Mouse (Mus musculus) erythroblast, embryonic 14.5 days (primary cell): ENCODE results near the gene Ikzf3. TPM values are rescaled to one million over a fixed set of nuclear protein-coding genes. Genes with fewer than 3 reads are reported as not detected.

ENCODE experiments used
- H3K27me3 ChIP-seq: 2 replicates; pipeline ENCODE4 v1.6.1; 2012; ENCODE audit warnings: inconsistent platforms; ENCODE audit not compliant: control insufficient read depth
- H3K36me3 ChIP-seq: 2 replicates; pipeline ENCODE4 v1.6.1; 2012; ENCODE audit warnings: mild to moderate bottlenecking, inconsistent platforms; ENCODE audit not compliant: control insufficient read depth
- H3K4me1 ChIP-seq: 2 replicates; pipeline ENCODE4 v1.6.1; 2012; ENCODE audit warnings: inconsistent platforms; ENCODE audit not compliant: control insufficient read depth
- H3K4me3 ChIP-seq: replicated peaks from 2 replicates; pipeline ENCODE3; 2012; ENCODE audit warnings: moderate library complexity, mild to moderate bottlenecking, inconsistent platforms
- H3K9me3 ChIP-seq: 2 replicates; pipeline ENCODE4 v1.6.1; 2012; ENCODE audit warnings: low read length, inconsistent platforms, mixed read lengths; ENCODE audit not compliant: control insufficient read depth
- GATA1 ChIP-seq: IDR thresholded peaks from 2 replicates; pipeline ENCODE4 v1.6.1; 2012; ENCODE audit warnings: low read length, inconsistent platforms, mixed read lengths
- TAL1 ChIP-seq: IDR thresholded peaks from 3 replicates; pipeline ENCODE4 v1.6.1; 2012; ENCODE audit warnings: low read length, inconsistent platforms, mixed read lengths
- polyA plus RNA-seq: library from polyadenylated mRNA; stranded (reverse); fragments of >175 nt; gene quantifications from 2 replicates; pipeline ENCODE4 v1.2.3, GENCODE M21; 2012

The Ikzf3 gene
- polyA plus RNA-seq, 1 experiment, result not detected

DNA sequence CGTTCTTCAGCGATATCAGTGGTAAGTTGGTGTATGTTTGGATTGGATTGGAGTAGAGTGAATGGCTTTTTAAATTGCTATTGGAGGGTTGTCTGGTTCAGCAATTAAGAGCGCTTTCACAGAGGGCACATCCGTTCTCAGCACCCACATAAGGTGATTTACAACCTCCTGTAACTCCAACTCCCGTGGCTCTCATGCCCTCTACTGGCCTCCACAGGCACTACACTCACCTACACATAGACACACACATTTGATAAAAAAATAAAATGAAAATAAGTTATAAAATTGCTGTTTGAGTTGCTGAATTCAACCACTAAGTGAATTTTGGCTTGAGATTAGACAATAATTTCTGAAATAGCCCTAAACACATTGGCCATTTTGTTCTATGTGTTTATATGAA, 5.5 kb downstream of the Ikzf3 start:
- no peak overlapping the region for H3K4me3 ChIP-seq
- TF ChIP-seq GATA1, result no peak
- no peak for TF ChIP-seq TAL1
- H3K27me3 ChIP-seq, result peaks cover 47% of the 10 kb centered on the region
- H3K36me3 ChIP-seq, result no peaks in the 10 kb centered on the region
- peaks cover 12% of the 10 kb centered on the region for H3K9me3 ChIP-seq
- no peaks in the 10 kb centered on the region for H3K4me1 ChIP-seq

GRCm38 (mm10) chr11:98537480-98538034, 8.3 kb downstream of the Ikzf3 start:
- Histone ChIP-seq H3K9me3 (peaks cover 12% of the 10 kb centered on the region), H3K4me3 (no peak overlapping the region), H3K36me3 (no peaks in the 10 kb centered on the region), H3K4me1 (no peaks in the 10 kb centered on the region), H3K27me3 (peaks cover 22% of the 10 kb centered on the region)
- no peak for TF ChIP-seq GATA1
- TF ChIP-seq TAL1, result no peak

DNA sequence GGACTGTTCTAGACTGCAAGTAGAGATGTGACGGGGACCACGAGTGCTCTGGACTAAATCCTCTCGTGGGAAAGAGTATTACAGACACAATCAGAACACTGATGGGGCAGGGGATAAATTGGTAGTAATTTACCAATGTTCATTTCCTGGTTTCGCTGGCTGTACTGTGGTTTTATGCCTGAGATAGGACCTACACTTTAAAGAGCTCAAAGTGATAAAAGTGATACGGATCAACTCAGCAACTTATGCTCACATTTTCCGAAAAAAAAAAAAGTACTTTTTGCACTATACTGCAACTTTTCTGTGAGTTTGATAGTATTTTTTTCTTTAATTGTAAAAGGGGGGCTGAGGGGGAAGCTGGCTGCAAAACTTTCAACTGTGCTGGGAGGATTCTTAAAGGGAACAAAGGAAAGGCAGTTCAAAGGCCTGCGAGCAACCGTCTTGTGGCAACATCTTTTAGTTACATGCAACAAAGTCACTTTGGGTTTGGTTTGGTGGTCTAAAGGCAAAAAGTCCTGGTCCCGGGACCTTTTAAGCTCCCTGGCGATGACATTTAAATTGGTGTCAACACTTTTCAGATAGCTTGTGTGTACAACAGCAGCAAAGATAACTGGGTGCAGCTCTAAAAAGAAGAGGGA, 18.9 kb downstream of the Ikzf3 start:
- Histone ChIP-seq H3K4me3 (no peak overlapping the region), H3K4me1 (no peaks in the 10 kb centered on the region), H3K36me3 (no peaks in the 10 kb centered on the region), H3K27me3 (peaks cover 3% of the 10 kb centered on the region), H3K9me3 (no peaks in the 10 kb centered on the region)
- TF ChIP-seq GATA1 (no peak), TAL1 (no peak)

DNA sequence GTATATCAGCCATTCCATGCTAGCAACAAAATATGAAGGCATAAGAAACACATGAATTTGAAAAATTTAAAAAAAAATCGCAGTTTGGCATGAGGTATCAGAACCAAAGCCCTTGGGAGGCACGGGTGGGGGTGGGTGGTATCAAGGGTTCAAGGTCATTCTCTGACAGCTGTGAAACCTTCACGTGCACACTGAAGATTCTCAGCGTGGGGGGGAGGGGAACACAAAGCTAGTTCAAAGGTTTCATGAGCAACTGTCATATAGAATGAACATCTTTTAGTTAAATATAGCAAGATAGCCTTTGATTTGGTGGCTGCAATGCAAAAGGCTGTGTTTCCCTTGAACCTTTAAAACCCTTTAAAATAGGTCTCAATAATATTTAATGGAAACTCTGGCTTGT, 20.7 kb downstream of the Ikzf3 start:
- TF ChIP-seq GATA1 (no peak), TAL1 (no peak)
- Histone ChIP-seq H3K9me3 (no peaks in the 10 kb centered on the region), H3K36me3 (no peaks in the 10 kb centered on the region), H3K4me3 (no peak overlapping the region), H3K4me1 (no peaks in the 10 kb centered on the region), H3K27me3 (peaks cover 3% of the 10 kb centered on the region)

DNA sequence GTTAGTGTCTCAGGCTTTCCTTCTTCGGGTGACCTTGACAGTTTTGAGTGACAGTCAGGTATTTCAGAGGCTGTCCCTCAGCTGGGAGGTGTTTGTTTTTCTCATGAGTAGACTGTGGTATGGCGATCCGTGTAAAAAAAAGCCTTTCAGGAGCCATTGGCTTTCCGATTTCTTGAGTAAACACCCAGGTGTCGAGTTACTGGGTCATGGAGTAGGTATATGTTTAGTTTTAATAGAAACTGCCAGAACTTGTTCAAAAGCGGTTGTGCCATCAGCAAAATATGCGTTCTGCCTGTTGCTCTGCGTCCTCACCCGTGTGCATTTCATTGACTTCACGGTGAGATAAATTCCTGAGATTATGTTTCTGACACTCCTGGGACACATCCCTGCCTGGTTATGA, 25.4 kb downstream of the Ikzf3 start:
- Histone ChIP-seq H3K4me1 (no peaks in the 10 kb centered on the region), H3K36me3 (no peaks in the 10 kb centered on the region), H3K4me3 (no peak overlapping the region), H3K9me3 (no peaks in the 10 kb centered on the region), H3K27me3 (no peaks in the 10 kb centered on the region; the same call in 1 of the 2 replicates)
- TF ChIP-seq GATA1 (no peak), TAL1 (no peak)

- H3K27me3 ChIP-seq, result no peaks in the 10 kb centered on the region
- H3K9me3 ChIP-seq, result no peaks in the 10 kb centered on the region
- no peak for TF ChIP-seq TAL1
- no peak for TF ChIP-seq GATA1
- no peaks in the 10 kb centered on the region for H3K4me1 ChIP-seq
- H3K4me3 ChIP-seq, result no peak overlapping the region
- no peaks in the 10 kb centered on the region for H3K36me3 ChIP-seq
These were observed 32.4 kb downstream of the Ikzf3 start for GRCm38 (mm10) chr11:98513356-98513936.

DNA sequence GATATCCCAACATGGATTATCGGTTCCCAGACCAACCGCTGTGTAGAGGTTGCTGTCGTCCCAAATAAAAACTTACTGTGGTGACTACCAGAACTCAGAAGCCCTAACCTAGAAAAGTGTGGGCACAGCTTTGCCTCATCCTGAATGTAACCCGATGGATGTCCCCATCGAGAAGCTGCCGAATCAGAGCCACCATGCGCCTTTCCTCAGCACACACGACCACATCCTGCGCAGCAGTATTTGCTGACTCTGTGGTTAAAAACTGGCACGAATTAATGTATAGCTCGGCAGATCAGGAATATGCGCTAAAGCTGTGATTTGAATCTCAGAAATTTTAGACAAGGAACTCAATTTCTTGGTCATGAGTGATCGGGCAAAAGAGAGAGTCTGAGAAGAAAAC, 33.0 kb downstream of the Ikzf3 start:
- no peaks in the 10 kb centered on the region for H3K27me3 ChIP-seq
- no peaks in the 10 kb centered on the region for H3K4me1 ChIP-seq
- H3K36me3 ChIP-seq, result no peaks in the 10 kb centered on the region
- no peak for TF ChIP-seq TAL1
- TF ChIP-seq GATA1, result no peak
- H3K9me3 ChIP-seq, result no peaks in the 10 kb centered on the region
- H3K4me3 ChIP-seq, result no peak overlapping the region

DNA sequence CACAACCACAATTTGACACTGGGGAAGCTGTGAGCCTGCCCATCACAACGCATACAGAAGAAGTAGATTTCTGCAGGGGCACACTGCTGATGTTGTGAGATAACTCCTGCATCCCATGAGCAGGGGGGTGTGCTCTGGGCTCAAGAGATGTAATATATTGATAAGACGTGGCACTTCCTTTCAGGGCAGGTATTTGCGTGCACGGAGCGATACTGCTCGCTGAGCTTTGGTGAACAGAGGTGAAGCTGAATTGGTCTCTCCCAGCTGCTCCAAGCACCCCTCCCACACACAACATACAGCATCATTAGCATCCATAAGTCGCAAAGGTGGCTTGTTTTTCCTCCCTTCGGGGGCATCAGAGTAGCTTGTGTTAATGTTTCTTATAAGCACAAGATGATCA, 35.7 kb downstream of the Ikzf3 start:
- no peaks in the 10 kb centered on the region for H3K27me3 ChIP-seq
- no peak overlapping the region for H3K4me3 ChIP-seq
- TF ChIP-seq GATA1, result no peak
- H3K4me1 ChIP-seq, result no peaks in the 10 kb centered on the region
- no peaks in the 10 kb centered on the region for H3K36me3 ChIP-seq
- H3K9me3 ChIP-seq, result no peaks in the 10 kb centered on the region

GRCm38 (mm10) chr11:98509434-98509833, 36.4 kb downstream of the Ikzf3 start:
- Histone ChIP-seq H3K4me3 (no peak overlapping the region), H3K36me3 (no peaks in the 10 kb centered on the region), H3K9me3 (no peaks in the 10 kb centered on the region), H3K27me3 (no peaks in the 10 kb centered on the region), H3K4me1 (no peaks in the 10 kb centered on the region)
- TF ChIP-seq GATA1 (no peak), TAL1 (no peak)
